Mouse (Mus musculus) lung, embryonic 16.5 days (tissue): ENCODE data around the gene Pdx1. TPM values are rescaled to one million over a fixed set of nuclear protein-coding genes. Genes with fewer than 3 reads are reported as not detected.

Source experiments
- ATAC-seq: fragments of 200-750 bp; cut with Nextera tagmentation; 2 replicates; pipeline ENCODE4 v1.8.0; 2017; ENCODE audit warnings: low read depth, mild to moderate bottlenecking, moderate library complexity
- H3K27ac ChIP-seq: fragments of 300-500 bp; sonication (generic); 2 replicates; pipeline ENCODE4 v1.5.1; 2014; ENCODE audit warnings: mild to moderate bottlenecking, control low read depth, low read length
- H3K27me3 ChIP-seq: fragments of 300-500 bp; sonication (generic); 2 replicates; pipeline ENCODE4 v1.6.1; 2014; ENCODE audit warnings: low read depth, low read length, mixed read lengths; ENCODE audit not compliant: control insufficient read depth, insufficient read depth
- H3K36me3 ChIP-seq: fragments of 300-500 bp; sonication (generic); 2 replicates; pipeline ENCODE4 v1.6.1; 2014; ENCODE audit warnings: low read length; ENCODE audit not compliant: control insufficient read depth, insufficient read depth
- H3K4me1 ChIP-seq: fragments of 300-500 bp; sonication (generic); replicated peaks from 2 replicates; pipeline ENCODE4 v1.6.1; 2014; ENCODE audit warnings: low read length, mixed read lengths; ENCODE audit not compliant: control insufficient read depth, insufficient read depth
- H3K4me2 ChIP-seq: fragments of 300-500 bp; sonication (generic); 2 replicates; pipeline ENCODE4 v1.6.1; 2014; ENCODE audit warnings: low read depth, low read length, control low read depth
- H3K4me3 ChIP-seq: fragments of 300-500 bp; sonication (generic); 2 replicates; pipeline ENCODE4 v1.5.1; 2014; ENCODE audit warnings: mild to moderate bottlenecking, low read length, control low read depth
- H3K9ac ChIP-seq: fragments of 300-500 bp; sonication (generic); 2 replicates; pipeline ENCODE4 v1.6.1; 2014; ENCODE audit warnings: low read length, control low read depth
- H3K9me3 ChIP-seq: fragments of 300-500 bp; sonication (generic); 2 replicates; pipeline ENCODE4 v1.6.1; 2016; ENCODE audit warnings: low read length; ENCODE audit not compliant: control insufficient read depth
- WGBS: fragments of 180-500 bp; shearing (Covaris S2); extraction: QIAGEN DNeasy Blood & Tissue Kit; methylation state at CpG from one replicate; pipeline ENCODE4 v1.1.7; 2014; 5-methylcytosine and 5-hydroxymethylcytosine counted together
- microRNA-seq: library from miRNA; unstranded; fragments of <30 nt; microRNA quantifications from one replicate; pipeline ENCODE4, GENCODE M21; 2016
- polyA plus RNA-seq: library from polyadenylated mRNA; unstranded; fragments of >200 nt; fragmentation: Nextera tagmentation; extraction: Ambion mirVana; gene quantifications from 2 replicates; pipeline ENCODE4 v1.2.1, GENCODE M21; 2015

Pdx1 gene
- polyA plus RNA-seq, 1 experiment from 2014 or later = not detected

- H3K36me3 ChIP-seq = no peaks in the 10 kb centered on the region
- H3K27me3 ChIP-seq = peaks cover 86% of the 10 kb centered on the region
- no peaks in the 10 kb centered on the region for H3K4me1 ChIP-seq
- WGBS = 3% methylated on average over 7 of the region's 7 CpGs
- H3K9ac ChIP-seq = no peak overlapping the region
- H3K9me3 ChIP-seq = no peaks in the 10 kb centered on the region
- H3K4me2 ChIP-seq = no peak overlapping the region
- no peak overlapping the region for H3K27ac ChIP-seq
- H3K4me3 ChIP-seq = no peak overlapping the region
- no peak for ATAC-seq
Observed at GRCm38 (mm10) chr5:147317321-147317720, 47.6 kb downstream of the Pdx1 start.

GRCm38 (mm10) chr5:147317991-147318390 lies 48.2 kb downstream of the Pdx1 start:
- ATAC-seq = no peak
- H3K4me1 ChIP-seq = no peaks in the 10 kb centered on the region
- no peaks in the 10 kb centered on the region for H3K36me3 ChIP-seq
- no peaks in the 10 kb centered on the region for H3K9me3 ChIP-seq
- no peak overlapping the region for H3K9ac ChIP-seq
- peaks cover 84% of the 10 kb centered on the region for H3K27me3 ChIP-seq
- no peak overlapping the region for H3K27ac ChIP-seq
- 19% methylated on average over 7 of the region's 7 CpGs for WGBS
- no peak overlapping the region for H3K4me2 ChIP-seq
- H3K4me3 ChIP-seq = no peak overlapping the region

GRCm38 (mm10) chr5:147319653-147320052 lies 49.9 kb downstream of the Pdx1 start:
- Histone ChIP-seq H3K4me2 (no peak overlapping the region), H3K9me3 (no peaks in the 10 kb centered on the region), H3K27me3 (peaks cover 67% of the 10 kb centered on the region), H3K4me3 (no peak overlapping the region), H3K4me1 (no peaks in the 10 kb centered on the region), H3K27ac (no peak overlapping the region), H3K9ac (no peak overlapping the region), H3K36me3 (no peaks in the 10 kb centered on the region)
- peak; percentile 71 for ATAC-seq

GRCm38 (mm10) chr5:147322183-147322582 lies 52.4 kb downstream of the Pdx1 start, which contains the start of gene Urad:
Urad (minus strand) TSS chr5:147322440.
- WGBS = 55% methylated on average over 8 of the region's 8 CpGs
- Histone ChIP-seq H3K4me2 (no peak within 1 kb of the TSS), H3K27me3 (peaks cover 42% of the 10 kb centered on the region), H3K9ac (no peak within 1 kb of the TSS), H3K36me3 (no peaks in the 10 kb centered on the region), H3K27ac (no peak within 1 kb of the TSS), H3K4me3 (no peak within 1 kb of the TSS), H3K9me3 (no peaks in the 10 kb centered on the region), H3K4me1 (no peaks in the 10 kb centered on the region)
- ATAC-seq = no peak

- peaks cover 30% of the 10 kb centered on the region for H3K27me3 ChIP-seq
- peak; percentile 38; the same call in 1 of the 2 replicates for ATAC-seq
Observed at GRCm38 (mm10) chr5:147323237-147323917, 53.6 kb downstream of the Pdx1 start.

More at GRCm38 (mm10) chr5:147323237-147323917, 53.6 kb downstream of the Pdx1 start:
- no peaks in the 10 kb centered on the region for H3K4me1 ChIP-seq
- WGBS = 13% methylated on average over 17 of the region's 17 CpGs
- no peak overlapping the region for H3K27ac ChIP-seq
- H3K4me2 ChIP-seq = no peak overlapping the region
- no peak overlapping the region for H3K9ac ChIP-seq
- no peak overlapping the region for H3K4me3 ChIP-seq
- no peaks in the 10 kb centered on the region for H3K36me3 ChIP-seq
- no peaks in the 10 kb centered on the region for H3K9me3 ChIP-seq

Small RNA genes within 50 kb of the gene (microRNA-seq; reads per million reads assigned to microRNA genes)
- not detected for gene Mir7k

Other genes starting within 250 kb of the Pdx1 start
- 19.7 and 19.8 TPM in 2 replicates for gene Lnx2, start 193.4 kb upstream of the Pdx1 start, polyA plus RNA-seq
- gene Polr1d, start 192.9 kb upstream of the Pdx1 start, polyA plus RNA-seq = 118 and 120 TPM in 2 replicates
- not detected in 2 replicates for gene Gsx1, start 81.3 kb upstream of the Pdx1 start, polyA plus RNA-seq
- 0.09 TPM in 1 of 2 replicates, not detected in the other for gene Cdx2, start 37.3 kb downstream of the Pdx1 start, polyA plus RNA-seq
- gene Urad, start 52.5 kb downstream of the Pdx1 start, polyA plus RNA-seq = not detected in 2 replicates
- 0.18 and 0.20 TPM in 2 replicates for gene Flt3, start 130.5 kb downstream of the Pdx1 start, polyA plus RNA-seq
- 71.6 and 75.6 TPM in 2 replicates for gene Pan3, start 160.2 kb downstream of the Pdx1 start, polyA plus RNA-seq